Mouse (Mus musculus) adrenal gland, adult 8-10 months (tissue): ENCODE measurements around the gene Tsr3. TPM values are rescaled to one million over a fixed set of nuclear protein-coding genes. Genes with fewer than 3 reads are reported as not detected.

ENCODE experiments used
- microRNA-seq, 2 experiments: library from miRNA; unstranded; fragments of <30 nt; microRNA quantifications; one replicate each; pipeline ENCODE4 v1.2.0; 2022
- total RNA-seq, 4 experiments: library from RNA; stranded (reverse); gene quantifications; 2 replicates each; pipeline ENCODE4 v1.2.4; 2022

Gene Tsr3
- total RNA-seq, 4 experiments from 2014 or later = 23.4 to 35.5 (median 30.3) TPM

Small RNAs within 50 kb of the gene (microRNA-seq; reads per million reads assigned to microRNA genes)
- gene Mir3547 = 24.8 to 30.7 reads per million in 2 experiments

Other genes starting within 250 kb of the Tsr3 start
- gene Cramp1l, start 224.4 kb upstream of the Tsr3 start, total RNA-seq = 10 to 100 TPM; 22.0 to 33.2 (median 25.4) TPM
- 10 to 100 TPM; 31.7 to 45.0 (median 38.1) TPM for gene Ift140, start 224.1 kb upstream of the Tsr3 start, total RNA-seq
- gene Tmem204, start 156.6 kb upstream of the Tsr3 start, total RNA-seq = 10 to 100 TPM; 35.3 to 56.0 (median 52.6) TPM
- 10 to 100 TPM; 24.0 to 40.2 (median 29.5) TPM for gene Telo2, start 124.2 kb upstream of the Tsr3 start, total RNA-seq
- not detected for gene Ptx4, start 119.4 kb upstream of the Tsr3 start, total RNA-seq
- 10 to 100 TPM; 47.4 to 77.7 (median 67.8) TPM for gene Clcn7, start 106.8 kb upstream of the Tsr3 start, total RNA-seq
- under 1 TPM in 3 of 4 experiments, not detected in 1; 0.09 to 0.34 (median 0.19) TPM for gene Ccdc154, start 77.7 kb upstream of the Tsr3 start, total RNA-seq
- under 1 TPM in 3 of 4 experiments, not detected in 1; 0.40 to 0.67 (median 0.42) TPM for gene Gm38655, start 64.7 kb upstream of the Tsr3 start, total RNA-seq
- gene BC003965, start 55.6 kb upstream of the Tsr3 start, total RNA-seq = 10 to 100 TPM; 18.4 to 21.7 (median 20.9) TPM
- 10 to 100 TPM; 18.4 to 36.4 (median 26.2) TPM for gene Unkl, start 51.8 kb upstream of the Tsr3 start, total RNA-seq
- gene Gnptg, start within 50 bp of the Tsr3 start, total RNA-seq = 10 to 100 TPM; 48.9 to 57.3 (median 52.2) TPM
- gene Baiap3, start 16.2 kb downstream of the Tsr3 start, total RNA-seq = 10 to 100 TPM; 12.8 to 44.5 (median 22.1) TPM
- 100 to 1,000 TPM; 249 to 283 (median 265) TPM for gene Ube2i, start 34.5 kb downstream of the Tsr3 start, total RNA-seq
- gene Prss34, start 58.2 kb downstream of the Tsr3 start, total RNA-seq = under 1 TPM in 3 of 4 experiments, not detected in 1; 0.31 to 0.56 (median 0.41) TPM
- gene Prss28, start 68.5 kb downstream of the Tsr3 start, total RNA-seq = not detected
- gene Prss29, start 78.5 kb downstream of the Tsr3 start, total RNA-seq = not detected
- 1 to 10 TPM in 1 of 4 experiments, under 1 TPM in 2, not detected in 1; 0.43 to 1.1 (median 0.59) TPM for gene Tpsab1, start 105.4 kb downstream of the Tsr3 start, total RNA-seq
- gene Tpsb2, start 126.1 kb downstream of the Tsr3 start, total RNA-seq = 1 to 10 TPM; 1.9 to 4.4 (median 2.4) TPM
- gene Tpsg1, start 129.1 kb downstream of the Tsr3 start, total RNA-seq = not detected
- gene Cacna1h, start 193.6 kb downstream of the Tsr3 start, total RNA-seq = 100 to 1,000 TPM; 117 to 206 (median 157) TPM
- under 1 TPM in 2 of 4 experiments, not detected in 2; 0.23 to 0.45 TPM for gene Tekt4, start 214.4 kb downstream of the Tsr3 start, total RNA-seq